Mouse (Mus musculus) megakaryocyte-erythroid progenitor cell, adult 5-6 weeks (primary cell): ENCODE data around the gene Sh3kbp1. TPM values are rescaled to one million over a fixed set of nuclear protein-coding genes. Genes with fewer than 3 reads are reported as not detected.
A peak's percentile ranks its signal among the peaks of the same experiment; 100 is the strongest.

ENCODE experiments used
- ATAC-seq: replicated peaks from 2 replicates; pipeline ENCODE4 v1.8.0; 2016; ENCODE audit warnings: mild to moderate bottlenecking, inconsistent platforms; ENCODE audit not compliant: severe bottlenecking, poor library complexity, low FRiP score, low TSS enrichment
- total RNA-seq, 2 experiments: library from RNA; stranded (forward) in 1 of 2; stranded (reverse) in 1 of 2; fragments of 200-1000, 215-1000 nt in 1 of 2; fragments of >200 nt in 1 of 2; fragmentation: Nextera tagmentation in 1 of 2; gene quantifications; 2 replicates each; pipeline ENCODE4 v1.2.3; 2014 to 2017

Sh3kbp1 gene
- total RNA-seq, 2 experiments from 2014 or later: 49.9 to 76.3 TPM

DNA sequence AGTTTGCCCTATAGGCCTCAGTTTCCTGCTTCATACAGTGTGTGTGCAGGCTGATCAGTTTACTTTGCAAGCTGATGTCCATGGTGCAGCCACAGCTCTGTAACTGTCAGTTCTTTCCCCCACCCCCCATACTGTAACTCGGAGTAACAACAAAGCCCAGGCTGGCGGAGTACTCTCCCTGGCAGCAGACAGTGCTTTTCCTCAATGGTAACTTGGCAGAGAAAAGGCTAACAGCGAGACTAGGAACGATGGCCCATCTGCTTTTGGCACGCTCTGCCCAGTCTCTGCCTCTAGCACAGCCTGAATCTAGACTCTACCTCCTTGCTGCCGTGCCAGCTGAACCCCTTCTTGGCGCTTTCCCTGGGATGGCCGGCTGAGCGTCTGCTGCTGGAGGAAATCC, 336.9 kb downstream of the Sh3kbp1 start:
- ATAC-seq: no peak

GRCm38 (mm10) chrX:159969025-159969424, 342.0 kb downstream of the Sh3kbp1 start:
- ATAC-seq: no peak

GRCm38 (mm10) chrX:159971091-159971779, 344.2 kb downstream of the Sh3kbp1 start:
- ATAC-seq: no peak

DNA sequence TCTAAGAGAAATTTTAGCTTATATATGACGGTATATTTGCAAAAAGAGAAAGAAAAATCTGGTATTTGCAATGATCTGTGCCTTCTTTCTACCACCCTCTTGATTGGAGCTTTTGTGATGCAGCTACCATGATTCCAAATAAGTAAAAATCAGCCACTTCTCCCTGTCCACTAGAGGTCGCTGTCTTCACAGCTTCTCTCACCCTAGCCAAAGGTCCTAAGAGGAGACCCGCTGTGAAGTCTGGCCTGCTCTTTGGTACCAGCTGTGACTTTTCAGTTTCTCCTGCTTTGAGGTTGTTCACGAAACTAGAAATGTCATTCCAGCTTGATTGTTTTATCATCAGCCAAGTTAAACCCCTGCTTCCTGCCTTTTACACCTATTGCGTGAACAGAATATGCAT, 346.7 kb downstream of the Sh3kbp1 start:
- ATAC-seq: peak; percentile 74; the same call in 1 of the 2 replicates

DNA sequence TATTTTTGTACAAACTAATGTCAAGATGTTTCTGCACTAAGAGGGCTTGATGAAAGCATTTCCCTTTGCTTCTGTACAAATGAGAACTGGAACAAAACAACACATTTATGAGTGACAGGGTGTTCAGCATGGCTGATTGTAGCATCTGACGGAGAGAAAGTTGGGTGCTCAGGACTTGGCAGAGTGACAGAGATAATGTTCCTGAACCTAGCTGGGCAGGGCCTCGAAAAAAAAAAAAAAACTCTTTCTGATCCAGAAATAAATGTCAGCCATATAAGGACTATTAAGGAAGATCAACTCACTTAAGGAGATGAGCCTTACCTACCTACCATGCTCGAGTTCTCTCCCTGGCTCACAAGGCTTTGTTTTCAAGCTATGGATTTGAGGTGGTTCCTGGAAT, 349.2 kb downstream of the Sh3kbp1 start:
- no peak for ATAC-seq

DNA sequence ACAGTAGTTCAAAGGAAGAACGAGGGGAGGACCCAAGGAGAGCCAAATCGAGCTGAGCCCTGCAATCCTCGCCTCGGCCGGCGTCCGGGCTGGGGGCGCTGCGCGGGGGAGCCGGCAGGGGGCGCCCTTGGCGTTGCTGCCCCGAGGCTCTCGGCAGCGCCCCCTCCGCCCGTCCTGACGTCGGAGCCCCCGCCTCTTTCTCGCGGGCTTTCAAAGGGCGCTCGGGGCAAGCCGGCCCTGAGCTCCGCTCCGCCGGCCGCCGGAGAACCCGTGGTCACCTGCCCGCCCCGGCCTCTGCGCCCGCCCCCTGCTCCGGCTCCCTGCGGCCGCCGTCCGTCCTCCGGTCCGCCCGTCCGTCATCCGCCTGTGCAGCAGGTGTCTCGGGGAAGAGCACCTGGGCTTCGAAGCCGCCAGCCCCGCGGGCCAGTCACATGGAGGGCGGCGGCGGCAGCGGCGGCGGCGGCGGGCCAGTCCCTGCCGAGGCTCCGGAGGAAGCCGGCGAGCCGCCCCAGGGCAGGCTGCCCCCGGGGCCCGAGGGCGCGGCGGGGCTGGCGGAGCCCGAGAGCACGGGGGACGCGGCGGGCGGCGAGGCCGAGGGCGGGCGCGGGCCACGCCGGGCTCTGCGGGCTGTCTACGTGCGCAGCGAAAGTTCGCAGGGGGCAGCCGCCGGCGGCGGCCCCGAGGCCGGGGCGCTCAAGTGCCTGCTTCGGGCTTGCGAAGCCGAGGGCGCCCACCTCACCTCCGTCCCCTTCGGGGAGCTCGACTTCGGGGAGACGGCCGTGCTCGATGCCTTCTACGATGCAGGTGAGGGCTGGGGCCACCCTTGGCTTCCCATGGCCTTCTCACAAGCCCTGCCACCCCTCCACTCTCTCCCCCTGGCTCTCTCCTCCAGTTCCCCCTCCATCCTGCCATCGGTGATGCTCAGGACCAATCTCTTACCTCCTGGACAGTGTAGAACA, 361.2 kb downstream of the Sh3kbp1 start, which contains the start of gene Map3k15:
Gene Map3k15 (plus strand): TSS at position 432 of the 959 bp plus-strand sequence.
- peak; percentile 83 for ATAC-seq

GRCm38 (mm10) chrX:159995808-159996207, 368.7 kb downstream of the Sh3kbp1 start:
- ATAC-seq: no peak

Other genes starting within 250 kb of the Sh3kbp1 start
- not detected in 2 replicates for gene Map7d2, start 212.7 kb upstream of the Sh3kbp1 start, total RNA-seq (2014; fragmentation: Nextera tagmentation)
- not detected in 2 replicates for gene Map7d2, start 212.7 kb upstream of the Sh3kbp1 start, total RNA-seq (2017)
- 30.2 and 44.1 TPM in 2 replicates for gene Bclaf3, start 100.6 kb upstream of the Sh3kbp1 start, total RNA-seq (2014; fragmentation: Nextera tagmentation)
- 59.3 and 60.9 TPM in 2 replicates for gene Bclaf3, start 100.6 kb upstream of the Sh3kbp1 start, total RNA-seq (2017)